8 mouse cellular contexts compared by ENCODE assay signal in genomic region chr5:72891534-72891933, GRCm38 (mm10). TPM values are rescaled to one million over a fixed set of nuclear protein-coding genes. Genes with fewer than 3 reads are reported as not detected.
DNase-seq lines count a peak whose midpoint lies in the region; ATAC-seq and TF ChIP-seq lines count a peak whose summit lies in the region.

No protein-coding gene starts in this region.

- TF ChIP-seq CTCF in ES-Bruce4 (IDR thresholded peaks at IDR 0.05; ENCODE audit: low read depth, low read length), result peak; percentile 55
- TF ChIP-seq CTCF in cerebellum, adult 2 months (IDR thresholded peaks at IDR 0.05; ENCODE audit: borderline replicate concordance, insufficient read depth, low read depth, low read length), result peak; percentile 67; the same call in 1 of the 2 replicates
- TF ChIP-seq CTCF in hindbrain, postnatal 0 days (IDR thresholded peaks at IDR 0.05; ENCODE audit: low read depth), result peak; percentile 79

- H3K4me3 ChIP-seq in ES-Bruce4 (ENCODE audit: low read depth, low read length), result no peak overlapping the region
- H3K4me3 ChIP-seq in cerebellum, adult 2 months (replicated peaks; ENCODE audit: insufficient read depth, low read depth, low read length), result no peak overlapping the region
- no peak overlapping the region for H3K4me3 ChIP-seq in hindbrain, postnatal 0 days (ENCODE audit: low read length)
- H3K4me3 ChIP-seq in liver, embryonic 12.5 days, result no peak overlapping the region

- peak; percentile 77 for DNase-seq in 416B (ENCODE audit: low read depth)
- DNase-seq in cerebellum, adult 2 months, result peak; percentile 52 to 53
- peak; percentile 53 for DNase-seq in gastrocnemius, postnatal 10 days
- DNase-seq in hindbrain, postnatal 0 days (ENCODE audit: low spot score), result peak; percentile 72
- peak; percentile 41 to 42 for DNase-seq in thymus, postnatal 36 days

- no peak overlapping the region for H3K9ac ChIP-seq in ES-Bruce4 (ENCODE audit: low read depth, poor library complexity, severe bottlenecking)
- no peak overlapping the region for H3K9ac ChIP-seq in hindbrain, postnatal 0 days (replicated peaks; ENCODE audit: low read length)
- no peak overlapping the region for H3K9ac ChIP-seq in liver, embryonic 12.5 days

- WGBS in cerebellum, adult 2 months, result 7% methylated on average over 12 of the region's 12 CpGs
- WGBS in hindbrain, postnatal 0 days, result 10% methylated on average over 12 of the region's 12 CpGs
- WGBS in liver, embryonic 12.5 days (ENCODE audit: insufficient replicate concordance), result 5% methylated on average over 12 of the region's 12 CpGs

- no peak for TF ChIP-seq POLR2A in ES-Bruce4 (IDR thresholded peaks at IDR 0.05; ENCODE audit: insufficient read depth, low read length)
- no peak for TF ChIP-seq POLR2A in cerebellum, adult 2 months (IDR thresholded peaks at IDR 0.05; ENCODE audit: borderline replicate concordance, insufficient read depth, low read length)

- peaks cover 4% of the 10 kb centered on the region for H3K4me1 ChIP-seq in ES-Bruce4 (ENCODE audit: control insufficient read depth, insufficient read depth, low read length)
- no peaks in the 10 kb centered on the region for H3K4me1 ChIP-seq in cerebellum, adult 2 months (ENCODE audit: control insufficient read depth, insufficient read depth, low read length)
- no peaks in the 10 kb centered on the region for H3K4me1 ChIP-seq in hindbrain, postnatal 0 days (ENCODE audit: insufficient read depth, low read length)
- peaks cover 5% of the 10 kb centered on the region for H3K4me1 ChIP-seq in liver, embryonic 12.5 days

- H3K27me3 ChIP-seq in ES-Bruce4 (ENCODE audit: control insufficient read depth, insufficient read depth, low read length, poor library complexity, severe bottlenecking), result peaks cover 2% of the 10 kb centered on the region; the same call in 1 of the 2 replicates
- no peaks in the 10 kb centered on the region for H3K27me3 ChIP-seq in cerebellum, adult 2 months (ENCODE audit: control insufficient read depth, insufficient read depth, low read length)
- H3K27me3 ChIP-seq in hindbrain, postnatal 0 days (ENCODE audit: insufficient read depth, low read length), result no peaks in the 10 kb centered on the region
- H3K27me3 ChIP-seq in liver, embryonic 12.5 days (replicated peaks), result no peaks in the 10 kb centered on the region

- no peaks in the 10 kb centered on the region for H3K36me3 ChIP-seq in ES-Bruce4 (ENCODE audit: control insufficient read depth, insufficient read depth, low read length, poor library complexity, severe bottlenecking)
- H3K36me3 ChIP-seq in hindbrain, postnatal 0 days (ENCODE audit: insufficient read depth, low read length), result no peaks in the 10 kb centered on the region
- no peaks in the 10 kb centered on the region for H3K36me3 ChIP-seq in liver, embryonic 12.5 days

- no peak overlapping the region for H3K4me2 ChIP-seq in hindbrain, postnatal 0 days (ENCODE audit: low read depth, low read length)
- no peak overlapping the region for H3K4me2 ChIP-seq in liver, embryonic 12.5 days

- no peaks in the 10 kb centered on the region for H3K9me3 ChIP-seq in ES-Bruce4 (replicated peaks; ENCODE audit: control insufficient read depth, insufficient read depth, low read length, poor library complexity, severe bottlenecking)
- H3K9me3 ChIP-seq in hindbrain, postnatal 0 days (ENCODE audit: low read length), result no peaks in the 10 kb centered on the region
- H3K9me3 ChIP-seq in liver, embryonic 12.5 days (replicated peaks), result no peaks in the 10 kb centered on the region

- no peak overlapping the region for H3K27ac ChIP-seq in ES-Bruce4 (ENCODE audit: insufficient read depth, low read length)
- no peak overlapping the region for H3K27ac ChIP-seq in cerebellum, adult 2 months (ENCODE audit: insufficient read depth, low read length)
- no peak overlapping the region for H3K27ac ChIP-seq in hindbrain, postnatal 0 days
- no peak overlapping the region for H3K27ac ChIP-seq in liver, embryonic 12.5 days

- no peak for TF ChIP-seq EP300 in ES-Bruce4 (IDR thresholded peaks at IDR 0.05; ENCODE audit: insufficient read depth, low read depth, low read length)

- peak; percentile 49; the same call in 1 of the 2 replicates for ATAC-seq in hindbrain, postnatal 0 days
- peak; percentile 57; the same call in 1 of the 2 replicates for ATAC-seq in liver, embryonic 12.5 days
- ATAC-seq in monocyte, adult 5-6 weeks (replicated peaks; ENCODE audit: insufficient number of reproducible peaks, low FRiP score, low TSS enrichment, poor library complexity, severe bottlenecking), result peak; percentile 74

RNA-seq across cellular contexts. Expression of gene Slain2, which starts 22.6 kb away (rescaled TPM):
- 40.8 and 48.4 TPM in 2 replicates for polyA plus RNA-seq in ES-Bruce4 (2011; ENCODE audit: insufficient read depth, insufficient read length, low read depth, missing spikeins)
- 15.4 and 16.2 TPM in 2 replicates for polyA plus RNA-seq in cerebellum, adult 2 months (2012; rRNA removed)
- total RNA-seq in gastrocnemius, postnatal 10 days (2021), result 10 to 100 TPM; 80.4 to 87.9 TPM
- 37.4 and 37.5 TPM in 2 replicates for total RNA-seq in hindbrain, postnatal 0 days (2014; rRNA removed)
- polyA plus RNA-seq in hindbrain, postnatal 0 days (2015; fragmentation: Nextera tagmentation; extraction: Ambion mirVana), result 10.0 and 11.2 TPM in 2 replicates
- polyA plus RNA-seq in liver, embryonic 12.5 days (2016; fragmentation: Nextera tagmentation; extraction: Ambion mirVana), result 13.4 and 14.1 TPM in 2 replicates
- 44.2 to 63.4 TPM (median 44.8 TPM) in 3 replicates for total RNA-seq in monocyte, adult 5-6 weeks (2017)

RNA-seq across cellular contexts. Expression of gene Tec, which starts 23.3 kb away (rescaled TPM):
- polyA plus RNA-seq in ES-Bruce4 (2011; ENCODE audit: insufficient read depth, insufficient read length, low read depth, missing spikeins), result 15.8 and 20.6 TPM in 2 replicates
- 1.8 and 2.5 TPM in 2 replicates for polyA plus RNA-seq in cerebellum, adult 2 months (2012; rRNA removed)
- total RNA-seq in gastrocnemius, postnatal 10 days (2021), result 1 to 10 TPM; 2.3 to 4.3 TPM
- total RNA-seq in hindbrain, postnatal 0 days (2014; rRNA removed), result 3.0 and 4.9 TPM in 2 replicates
- polyA plus RNA-seq in hindbrain, postnatal 0 days (2015; fragmentation: Nextera tagmentation; extraction: Ambion mirVana), result 3.6 and 5.0 TPM in 2 replicates
- 5.3 and 7.3 TPM in 2 replicates for polyA plus RNA-seq in liver, embryonic 12.5 days (2016; fragmentation: Nextera tagmentation; extraction: Ambion mirVana)
- 92.8 to 110 TPM (median 97.0 TPM) in 3 replicates for total RNA-seq in monocyte, adult 5-6 weeks (2017)
